Mouse (Mus musculus) cerebellum, postnatal 25 days (tissue): ENCODE measurements around the gene Atf5.

ENCODE experiments used
- DNase-seq, 2 experiments: peaks; one replicate each; pipeline ENCODE4 v3.0.0; 2021; ENCODE audit warnings: mixed read lengths in 2 of 2

Atf5 gene

GRCm38 (mm10) chr7:44768129-44768528 is 48.3 kb downstream of the Atf5 start:
- DNase-seq, result no peak
